In genomic region chr16:92369260-92369659, GRCm38 (mm10) we compare ENCODE assay signal across 12 mouse cellular contexts. TPM values are rescaled to one million over a fixed set of nuclear protein-coding genes. Genes with fewer than 3 reads are reported as not detected.
DNase-seq lines count a peak whose midpoint lies in the region; ATAC-seq and TF ChIP-seq lines count a peak whose summit lies in the region.
"Had no signal": no experiment of that assay in that cellular context is flagged by ENCODE, and none has a peak within 500 bp of the region (broad histone marks: within the 10 kb centered on the region; RNA-seq: fewer than 3 reads in every experiment).

No protein-coding gene starts in this region.

- H3K4me3 ChIP-seq in kidney, adult 2 months (ENCODE audit: insufficient read depth, low read depth, low read length), result no peak overlapping the region
- H3K4me3 ChIP-seq in lung, embryonic 14.5 days (ENCODE audit: low read depth, low read length), result no peak overlapping the region
- H3K4me3 ChIP-seq in forebrain, postnatal 0 days (ENCODE audit: low read depth, low read length), result no peak overlapping the region
- H3K4me3 ChIP-seq: hindbrain, embryonic 15.5 days had no signal

- TF ChIP-seq POLR2A in kidney, adult 2 months (IDR thresholded peaks at IDR 0.05; ENCODE audit: low read depth, low read length), result no peak

- no peaks in the 10 kb centered on the region for H3K4me1 ChIP-seq in kidney, adult 2 months (ENCODE audit: control insufficient read depth, insufficient read depth, low read length)
- H3K4me1 ChIP-seq in lung, embryonic 14.5 days (ENCODE audit: insufficient read depth), result no peaks in the 10 kb centered on the region
- H3K4me1 ChIP-seq in forebrain, postnatal 0 days (ENCODE audit: insufficient read depth), result no peaks in the 10 kb centered on the region

- H3K9me3 ChIP-seq in lung, embryonic 14.5 days (ENCODE audit: low read depth, low read length), result no peaks in the 10 kb centered on the region
- H3K9me3 ChIP-seq in forebrain, postnatal 0 days (ENCODE audit: low read length), result no peaks in the 10 kb centered on the region
- H3K9me3 ChIP-seq: hindbrain, embryonic 15.5 days had no signal

- no peak overlapping the region for H3K27ac ChIP-seq in kidney, adult 2 months (ENCODE audit: insufficient read depth, low read depth, low read length)
- H3K27ac ChIP-seq in lung, embryonic 14.5 days (ENCODE audit: low read depth), result no peak overlapping the region
- H3K27ac ChIP-seq in forebrain, postnatal 0 days (ENCODE audit: low read depth, low read length), result no peak overlapping the region
- H3K27ac ChIP-seq: hindbrain, embryonic 15.5 days had no signal

- no peak; the same call in 1 of the 2 replicates for ATAC-seq in lung, embryonic 14.5 days (ENCODE audit: insufficient read depth)
- ATAC-seq in forebrain, postnatal 0 days, result no peak

- no peak overlapping the region for H3K4me2 ChIP-seq in lung, embryonic 14.5 days
- H3K4me2 ChIP-seq in forebrain, postnatal 0 days (ENCODE audit: low read depth), result no peak overlapping the region
- H3K4me2 ChIP-seq: hindbrain, embryonic 15.5 days had no signal

- DNase-seq in adrenal gland, adult 2 months, result peak; percentile 46
- DNase-seq in adrenal gland, adult 8-10 months, result no peak
- peak; percentile 50 for DNase-seq in NIH3T3 (ENCODE audit: low read depth)
- peak; percentile 64 for DNase-seq in kidney, adult 2 months
- peak; percentile 61 for DNase-seq in lung, embryonic 14.5 days
- DNase-seq in forebrain, postnatal 0 days, result no peak
- no peak for DNase-seq in left cerebral cortex, adult 11 months (ENCODE audit: low spot score)
- DNase-seq in frontal cortex, postnatal 14 days (ENCODE audit: low spot score in 2 of 2), result no peak
- DNase-seq: thymus, postnatal 36 days had no signal

- no peak for TF ChIP-seq CTCF in kidney, adult 2 months (conservative IDR thresholded peaks at IDR 0.05; ENCODE audit: insufficient read depth, insufficient read length, low read depth, low read length)
- TF ChIP-seq CTCF in lung, embryonic 14.5 days (IDR thresholded peaks at IDR 0.05; ENCODE audit: low read depth), result no peak
- TF ChIP-seq CTCF in forebrain, postnatal 0 days (IDR thresholded peaks at IDR 0.05; ENCODE audit: low read depth), result no peak

- H3K27me3 ChIP-seq in kidney, adult 2 months (replicated peaks; ENCODE audit: control insufficient read depth, insufficient read depth, low read length), result no peaks in the 10 kb centered on the region
- H3K27me3 ChIP-seq in lung, embryonic 14.5 days (ENCODE audit: insufficient read depth, low read length), result peaks cover 4% of the 10 kb centered on the region; the same call in 1 of the 2 replicates
- H3K27me3 ChIP-seq in forebrain, postnatal 0 days (ENCODE audit: insufficient read depth, low read length), result no peaks in the 10 kb centered on the region
- H3K27me3 ChIP-seq: hindbrain, embryonic 15.5 days had no signal

- no peak overlapping the region for H3K9ac ChIP-seq in lung, embryonic 14.5 days
- H3K9ac ChIP-seq in forebrain, postnatal 0 days, result no peak overlapping the region
- H3K9ac ChIP-seq: hindbrain, embryonic 15.5 days had no signal

- H3K36me3 ChIP-seq in kidney, adult 2 months (ENCODE audit: control insufficient read depth, insufficient read depth, low read length), result no peaks in the 10 kb centered on the region
- H3K36me3 ChIP-seq in lung, embryonic 14.5 days (ENCODE audit: insufficient read depth), result no peaks in the 10 kb centered on the region
- no peaks in the 10 kb centered on the region for H3K36me3 ChIP-seq in forebrain, postnatal 0 days (ENCODE audit: insufficient read depth)
- H3K36me3 ChIP-seq: hindbrain, embryonic 15.5 days had no signal

- WGBS in kidney, adult 2 months, result 52% methylated on average over 2 of the region's 2 CpGs
- 30% methylated on average over 2 of the region's 2 CpGs for WGBS in lung, embryonic 14.5 days
- 50% methylated on average over 2 of the region's 2 CpGs for WGBS in forebrain, postnatal 0 days

RNA-seq across cellular contexts. Expression of gene Kcne1, which starts 10.0 kb away (rescaled TPM):
- total RNA-seq in adrenal gland, adult 2 months (2021), result under 1 TPM in 1 of 2 experiments, not detected in 1; 0.17 TPM
- polyA plus RNA-seq in adrenal gland, adult 2 months (2012; rRNA removed), result 0.41 TPM in 1 of 2 replicates, not detected in the other
- total RNA-seq in adrenal gland, adult 8-10 months (2022), result not detected
- polyA plus RNA-seq in kidney, adult 2 months (2012; rRNA removed), result 34.3 and 37.4 TPM in 2 replicates
- 0.22 TPM in 1 of 2 replicates, not detected in the other for polyA plus RNA-seq in lung, embryonic 14.5 days (2014; fragmentation: Nextera tagmentation; extraction: Ambion mirVana)
- not detected in 2 replicates for total RNA-seq in forebrain, postnatal 0 days (2014; rRNA removed)
- polyA plus RNA-seq in forebrain, postnatal 0 days (2015; fragmentation: Nextera tagmentation; extraction: Ambion mirVana), result not detected in 2 replicates
- polyA plus RNA-seq: cortical plate, adult 2 months had no signal

RNA-seq across cellular contexts. Expression of gene Fam243, which starts 48.0 kb away (rescaled TPM):
- not detected for total RNA-seq in adrenal gland, adult 2 months (2021)
- not detected in 2 replicates for polyA plus RNA-seq in adrenal gland, adult 2 months (2012; rRNA removed)
- under 1 TPM in 1 of 4 experiments, not detected in 3; 0.13 TPM for total RNA-seq in adrenal gland, adult 8-10 months (2022)
- 0.56 and 0.74 TPM in 2 replicates for polyA plus RNA-seq in kidney, adult 2 months (2012; rRNA removed)
- polyA plus RNA-seq in lung, embryonic 14.5 days (2014; fragmentation: Nextera tagmentation; extraction: Ambion mirVana), result not detected in 2 replicates
- total RNA-seq in forebrain, postnatal 0 days (2014; rRNA removed), result 0.15 TPM in 1 of 2 replicates, not detected in the other
- not detected in 2 replicates for polyA plus RNA-seq in forebrain, postnatal 0 days (2015; fragmentation: Nextera tagmentation; extraction: Ambion mirVana)
- polyA plus RNA-seq: cortical plate, adult 2 months; hindbrain, embryonic 15.5 days; neural tube, embryonic 11.5 days had no signal

Comparison
In these comparisons a context has a peak if more than half of its experiments do, and no peak if none do; other contexts are left out.
1. DNase-seq: peak in adrenal gland, adult 2 months (single experiment), NIH3T3 (single experiment), kidney, adult 2 months (single experiment) and lung, embryonic 14.5 days (single experiment); none in adrenal gland, adult 8-10 months (single experiment), forebrain, postnatal 0 days (single experiment), left cerebral cortex, adult 11 months (single experiment) and frontal cortex, postnatal 14 days (0 of 2).
2. RNA of gene Kcne1, which starts 10.0 kb away (polyA plus RNA-seq): 34.3 to 37.4 TPM in kidney, adult 2 months; 0.22 TPM in lung, embryonic 14.5 days, 0.41 TPM in adrenal gland, adult 2 months and not detected in forebrain, postnatal 0 days; every median in the first group is over 10 times any median in the second.